Mouse (Mus musculus) embryonic facial prominence, embryonic 12.5 days (tissue): ENCODE measurements at regions not wholly inside any gene's neighbourhood (a gene's known extent, or its start where the extent isn't known, plus 50 kb on each side); places are given as distances from the start of the nearest gene placed in this dataset.
A peak's percentile ranks its signal among the peaks of the same experiment; 100 is the strongest.

ENCODE experiments used
- ATAC-seq: fragments of 200-750 bp; cut with Nextera tagmentation; 2 replicates; pipeline ENCODE4 v1.8.0; 2017; ENCODE audit not compliant: insufficient number of reproducible peaks, insufficient read depth, low FRiP score, low TSS enrichment
- H3K27ac ChIP-seq: fragments of 300-500 bp; sonication (generic); 2 replicates; pipeline ENCODE4 v1.5.1; 2016; ENCODE audit warnings: mild to moderate bottlenecking
- H3K27me3 ChIP-seq: fragments of 300-500 bp; sonication (generic); 2 replicates; pipeline ENCODE4 v1.6.1; 2016; ENCODE audit warnings: mild to moderate bottlenecking, moderate library complexity
- H3K36me3 ChIP-seq: fragments of 300-500 bp; sonication (generic); 2 replicates; pipeline ENCODE4 v1.6.1; 2016; ENCODE audit warnings: mild to moderate bottlenecking
- H3K4me1 ChIP-seq: fragments of 300-500 bp; sonication (generic); 2 replicates; pipeline ENCODE4 v1.6.1; 2016
- H3K4me2 ChIP-seq: fragments of 300-500 bp; sonication (generic); replicated peaks from 2 replicates; pipeline ENCODE4 v1.6.1; 2016; ENCODE audit warnings: mild to moderate bottlenecking, moderate library complexity
- H3K4me3 ChIP-seq: fragments of 300-500 bp; sonication (generic); 2 replicates; pipeline ENCODE4 v1.5.1; 2016; ENCODE audit warnings: mild to moderate bottlenecking
- H3K9ac ChIP-seq: fragments of 300-500 bp; sonication (generic); 2 replicates; pipeline ENCODE4 v1.6.1; 2016; ENCODE audit warnings: mild to moderate bottlenecking, moderate library complexity
- H3K9me3 ChIP-seq: fragments of 300-500 bp; sonication (generic); 2 replicates; pipeline ENCODE4 v1.6.1; 2016; ENCODE audit warnings: mild to moderate bottlenecking, moderate library complexity
- WGBS: fragments of 180-500 bp; shearing (Covaris S2); methylation state at CpG from one replicate; pipeline ENCODE4 v1.1.7; 2016; 5-methylcytosine and 5-hydroxymethylcytosine counted together

DNA sequence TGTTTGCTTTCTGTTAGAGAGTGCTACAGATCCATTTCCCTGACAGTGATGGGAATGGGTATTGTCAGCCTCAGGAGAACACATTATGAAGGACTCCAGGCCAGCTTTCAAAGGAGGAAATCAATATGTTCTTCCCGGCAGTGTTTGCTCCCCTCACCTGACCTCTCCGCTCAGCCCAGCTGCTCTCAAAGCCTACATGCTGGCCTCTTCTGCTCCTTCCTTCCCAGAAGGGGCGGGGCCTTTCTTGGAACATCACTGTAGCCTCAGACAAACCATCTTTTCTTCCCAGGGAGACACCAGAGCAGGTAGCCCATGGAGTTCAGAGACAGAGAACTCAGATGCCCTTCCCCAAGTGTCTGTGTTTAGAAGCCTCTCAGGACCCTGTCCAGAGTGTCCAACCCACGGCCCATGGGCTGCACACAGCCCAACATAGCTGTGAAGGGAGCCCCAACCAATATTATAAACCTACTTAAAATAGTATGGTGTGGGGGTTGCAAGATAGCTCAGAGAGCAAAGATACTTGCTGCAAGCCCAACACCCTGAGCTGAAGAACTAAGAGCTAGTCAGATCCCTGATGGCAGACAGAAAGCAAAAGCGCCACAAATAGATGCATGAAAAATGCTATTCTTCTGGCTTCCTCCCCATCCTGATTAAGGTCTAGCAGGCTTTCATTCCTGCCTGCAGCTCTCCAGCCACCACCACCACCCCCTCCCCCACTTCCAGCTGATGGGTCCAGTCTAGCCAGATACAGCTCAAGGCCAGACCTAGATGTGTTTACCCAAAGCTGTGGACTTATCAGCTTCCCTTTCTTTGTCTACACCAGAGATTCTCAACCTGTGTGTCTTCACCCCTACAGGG lies 141.8 kb upstream of the Hs6st1 start:
- no peaks in the 10 kb centered on the region for H3K27me3 ChIP-seq
- H3K36me3 ChIP-seq, result no peaks in the 10 kb centered on the region
- H3K27ac ChIP-seq, result 0 out of 2 replicates have a peak overlapping the region, but pooled peaks have one; percentile 24
- no peaks in the 10 kb centered on the region for H3K9me3 ChIP-seq
- 62% methylated on average over 5 of the region's 5 CpGs for WGBS
- no peak overlapping the region for H3K4me3 ChIP-seq
- no peak overlapping the region for H3K9ac ChIP-seq
- no peak for ATAC-seq
- H3K4me2 ChIP-seq, result no peak overlapping the region
- peaks cover 17% of the 10 kb centered on the region for H3K4me1 ChIP-seq

DNA sequence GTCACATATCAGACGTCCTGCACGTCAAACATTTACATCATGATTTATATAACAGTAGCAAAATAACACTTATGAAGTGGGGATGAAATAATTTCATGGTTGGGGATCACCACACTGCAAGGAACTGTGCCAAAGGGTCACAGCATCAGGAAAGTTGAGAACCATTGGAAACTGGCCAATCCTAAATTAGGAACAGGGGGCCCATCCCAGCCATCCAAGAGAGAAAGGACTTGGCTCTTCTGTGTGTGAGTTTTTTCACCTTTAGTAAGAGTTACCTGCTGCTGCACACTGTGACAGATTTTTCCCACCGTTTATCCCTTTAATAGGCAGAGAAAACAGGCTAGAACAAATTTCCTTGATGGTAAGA lies 141.2 kb upstream of the Hs6st1 start:
- 0 out of 2 replicates have a peak overlapping the region, but pooled peaks have one; percentile 24 for H3K27ac ChIP-seq
- H3K36me3 ChIP-seq, result no peaks in the 10 kb centered on the region
- no peaks in the 10 kb centered on the region for H3K9me3 ChIP-seq
- ATAC-seq, result no peak
- H3K4me2 ChIP-seq, result no peak overlapping the region
- 36% methylated on average over 3 of the region's 3 CpGs for WGBS
- H3K27me3 ChIP-seq, result no peaks in the 10 kb centered on the region
- peaks cover 17% of the 10 kb centered on the region for H3K4me1 ChIP-seq
- H3K9ac ChIP-seq, result no peak overlapping the region
- no peak overlapping the region for H3K4me3 ChIP-seq

DNA sequence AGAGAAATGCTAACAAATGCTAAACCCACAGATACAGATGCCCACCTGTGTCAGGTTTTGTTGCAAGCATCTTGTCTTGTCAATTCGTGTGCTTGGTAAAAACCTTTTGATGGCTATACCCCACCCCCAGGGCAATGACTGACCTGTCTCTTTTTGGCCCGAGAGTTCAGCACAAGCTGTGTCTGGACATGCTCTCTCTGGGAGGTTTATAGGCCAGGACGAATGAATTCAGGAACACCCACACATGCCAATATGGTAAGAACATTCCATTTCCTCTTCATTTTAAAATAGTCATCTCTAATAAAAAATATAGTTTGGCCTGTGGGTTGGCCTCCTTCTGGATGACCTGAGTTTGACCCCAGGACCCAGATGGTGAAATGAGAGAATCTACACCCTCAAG lies 137.8 kb upstream of the Hs6st1 start:
- H3K27me3 ChIP-seq, result no peaks in the 10 kb centered on the region
- ATAC-seq, result no peak

DNA sequence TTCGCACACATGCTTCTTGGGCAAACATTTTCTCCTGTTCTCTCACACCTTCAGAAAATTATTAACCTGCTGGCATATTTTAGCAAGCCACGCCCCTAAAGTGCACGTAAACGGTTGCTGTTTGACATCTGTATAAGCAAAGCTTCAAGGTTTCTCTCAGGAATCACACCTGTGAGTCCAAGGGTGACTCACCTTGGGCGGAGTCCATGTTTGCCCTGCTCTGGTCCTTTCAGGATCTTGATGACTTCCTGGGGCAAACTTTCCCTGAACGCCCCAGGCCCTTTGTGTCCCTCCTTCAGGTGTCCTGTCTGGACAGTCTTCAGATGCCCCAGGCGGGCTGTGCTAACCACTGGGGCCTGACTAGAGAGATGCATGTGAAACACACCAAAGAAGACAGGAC lies 137.1 kb upstream of the Hs6st1 start:
- 84% methylated on average over 7 of the region's 7 CpGs for WGBS
- no peak overlapping the region for H3K4me3 ChIP-seq
- no peak overlapping the region for H3K27ac ChIP-seq
- no peak overlapping the region for H3K4me2 ChIP-seq
- ATAC-seq, result no peak
- peaks cover 18% of the 10 kb centered on the region for H3K4me1 ChIP-seq
- no peak overlapping the region for H3K9ac ChIP-seq
- no peaks in the 10 kb centered on the region for H3K36me3 ChIP-seq
- no peaks in the 10 kb centered on the region for H3K27me3 ChIP-seq
- H3K9me3 ChIP-seq, result no peaks in the 10 kb centered on the region

More for the DNA sequence above, 137.8 kb upstream of the Hs6st1 start:
- Histone ChIP-seq H3K36me3 (no peaks in the 10 kb centered on the region), H3K4me2 (no peak overlapping the region), H3K27ac (no peak overlapping the region), H3K9me3 (no peaks in the 10 kb centered on the region), H3K4me3 (no peak overlapping the region), H3K4me1 (peaks cover 23% of the 10 kb centered on the region), H3K9ac (no peak overlapping the region)
- 41% methylated on average over 3 of the region's 3 CpGs for WGBS

DNA sequence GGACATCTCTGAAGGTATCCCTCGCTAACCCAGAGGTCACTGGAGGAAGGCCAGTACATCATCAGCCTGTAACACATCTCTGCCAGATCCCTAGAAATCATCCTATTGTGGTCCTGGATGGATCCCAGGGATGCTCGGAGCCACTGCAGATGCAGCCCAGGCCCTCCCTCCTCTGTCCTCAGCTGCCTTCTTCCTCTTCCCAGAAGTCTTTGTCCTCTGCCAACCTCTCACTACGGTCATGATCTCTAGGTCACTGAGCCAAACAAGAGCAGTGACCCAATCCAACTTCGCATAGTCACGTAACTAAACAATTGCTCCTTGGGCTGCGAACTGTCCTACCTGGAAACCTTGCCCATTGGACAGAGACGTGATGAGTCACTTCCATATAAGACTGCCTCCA lies 134.7 kb upstream of the Hs6st1 start:
- no peak overlapping the region for H3K27ac ChIP-seq
- H3K4me3 ChIP-seq, result no peak overlapping the region
- ATAC-seq, result no peak
- H3K4me1 ChIP-seq, result peaks cover 9% of the 10 kb centered on the region
- WGBS, result 87% methylated on average over 7 of the region's 7 CpGs
- no peak overlapping the region for H3K4me2 ChIP-seq
- H3K36me3 ChIP-seq, result no peaks in the 10 kb centered on the region
- H3K9ac ChIP-seq, result no peak overlapping the region
- H3K27me3 ChIP-seq, result no peaks in the 10 kb centered on the region
- no peaks in the 10 kb centered on the region for H3K9me3 ChIP-seq

DNA sequence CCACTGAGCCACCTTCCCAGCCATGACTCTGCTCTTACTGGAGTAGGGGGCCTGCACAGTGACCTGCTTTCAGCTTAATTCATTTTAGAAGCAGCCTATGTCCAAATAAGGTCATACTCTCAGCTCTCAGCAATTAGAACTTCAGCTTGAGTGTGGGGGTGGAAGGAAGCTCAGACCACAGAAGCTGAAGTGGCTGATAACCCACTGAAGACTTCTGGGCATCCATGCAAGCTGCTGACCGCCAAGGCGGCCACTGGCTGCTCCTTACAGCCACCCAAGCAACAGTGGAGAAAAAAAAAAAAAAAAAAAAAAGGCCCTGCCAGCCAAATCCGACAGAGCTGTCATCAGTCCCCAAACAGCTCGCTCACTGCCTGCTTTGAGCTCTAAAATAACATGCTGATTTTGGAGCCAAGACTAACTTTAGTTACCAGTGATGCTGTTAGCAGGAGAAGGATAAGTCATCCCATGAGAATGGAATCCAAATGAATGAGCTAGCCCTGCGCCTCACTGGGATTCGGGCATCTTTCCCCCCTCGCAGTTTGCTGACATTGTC lies 133.0 kb upstream of the Hs6st1 start:
- Histone ChIP-seq H3K9ac (no peak overlapping the region), H3K9me3 (no peaks in the 10 kb centered on the region), H3K36me3 (no peaks in the 10 kb centered on the region), H3K4me3 (no peak overlapping the region), H3K4me2 (no peak overlapping the region), H3K27ac (no peak overlapping the region), H3K27me3 (no peaks in the 10 kb centered on the region), H3K4me1 (peaks cover 9% of the 10 kb centered on the region)
- no peak for ATAC-seq
- 57% methylated on average over 7 of the region's 7 CpGs for WGBS

DNA sequence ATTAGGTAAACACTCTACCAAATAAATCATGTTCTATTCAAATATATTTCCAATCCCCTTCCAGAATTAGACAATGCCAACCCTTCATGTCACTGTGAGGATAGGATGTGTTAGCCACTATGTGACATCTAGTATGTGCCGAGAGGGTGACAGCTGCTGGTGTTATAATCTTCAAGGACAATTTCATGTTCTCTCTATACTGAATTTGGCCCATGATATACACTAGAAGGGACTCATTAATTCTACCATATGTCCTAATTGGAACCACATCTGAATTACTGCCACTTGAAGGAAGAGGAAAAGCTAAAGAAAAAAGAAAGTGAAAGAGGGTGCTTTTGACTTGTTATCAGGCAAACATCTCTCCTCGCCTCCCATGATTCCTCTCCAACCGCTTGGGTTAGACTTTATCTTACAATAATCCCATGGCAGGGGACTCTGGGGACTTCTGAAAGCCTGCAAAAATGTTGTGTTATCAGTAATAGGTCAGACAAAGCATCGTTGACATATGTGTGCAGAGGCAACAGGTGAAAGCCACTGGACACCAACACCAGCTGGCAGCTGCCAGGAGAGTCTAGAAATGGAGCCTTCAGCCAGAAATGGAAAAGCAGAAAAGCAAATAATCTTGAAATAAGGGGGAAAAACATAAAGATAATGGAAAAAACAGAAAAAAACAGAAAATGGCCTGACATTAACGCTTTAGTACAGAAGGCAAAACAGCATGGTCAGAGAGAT lies 131.7 kb upstream of the Hs6st1 start:
- Histone ChIP-seq H3K27ac (no peak overlapping the region), H3K36me3 (no peaks in the 10 kb centered on the region), H3K4me3 (no peak overlapping the region), H3K27me3 (no peaks in the 10 kb centered on the region), H3K4me1 (peaks cover 6% of the 10 kb centered on the region), H3K9ac (no peak overlapping the region), H3K9me3 (no peaks in the 10 kb centered on the region), H3K4me2 (no peak overlapping the region)
- no peak for ATAC-seq
- WGBS, result 74% methylated on average over 5 of the region's 5 CpGs

DNA sequence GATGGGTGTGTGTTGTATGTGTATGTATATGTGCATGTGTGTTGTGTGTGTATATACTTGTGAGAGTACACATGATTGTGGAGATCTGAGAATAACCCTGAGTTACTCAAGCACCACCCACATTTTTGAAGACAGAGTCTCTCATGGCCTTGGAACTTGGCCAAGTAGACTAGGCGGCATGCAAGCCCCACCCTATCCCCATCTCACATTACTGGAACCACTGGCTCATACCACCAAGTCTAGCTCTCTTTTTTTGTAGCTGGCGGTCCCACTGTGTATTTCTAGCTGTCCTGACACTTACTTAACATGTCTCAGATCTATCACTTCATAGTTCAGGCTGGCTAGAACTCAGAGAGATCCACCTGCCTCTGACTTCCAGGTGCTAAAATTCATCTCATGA lies 128.0 kb upstream of the Hs6st1 start:
- no peak for ATAC-seq
- Histone ChIP-seq H3K9me3 (no peaks in the 10 kb centered on the region), H3K27ac (no peak overlapping the region), H3K4me2 (no peak overlapping the region), H3K36me3 (no peaks in the 10 kb centered on the region), H3K27me3 (no peaks in the 10 kb centered on the region), H3K9ac (no peak overlapping the region), H3K4me3 (no peak overlapping the region), H3K4me1 (peaks cover under 1% of the 10 kb centered on the region; the same call in 1 of the 2 replicates)
- 48% methylated on average over 2 of the region's 2 CpGs for WGBS

DNA sequence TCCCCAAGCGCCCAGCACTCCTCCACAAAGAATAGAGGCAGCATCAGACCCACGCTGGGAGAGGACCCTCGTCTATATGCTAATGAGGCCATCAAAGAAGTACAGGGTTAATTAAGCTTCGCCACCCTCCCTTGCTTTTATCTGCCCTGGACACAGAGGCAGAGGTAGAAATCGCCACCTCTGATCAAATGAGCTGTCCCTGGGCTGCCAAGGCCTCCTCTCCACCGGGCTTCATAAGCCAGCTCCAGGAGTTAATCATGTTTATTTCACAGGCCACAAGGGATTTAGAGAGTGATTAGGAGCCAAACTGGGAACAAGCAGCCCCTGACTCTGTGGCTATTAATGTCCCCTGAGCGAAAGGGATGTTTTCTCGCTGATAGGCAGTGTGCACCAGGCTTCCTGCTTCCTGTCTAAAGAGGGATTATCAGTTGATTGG lies 126.5 kb upstream of the Hs6st1 start:
- WGBS, result 28% methylated on average over 8 of the region's 8 CpGs
- Histone ChIP-seq H3K36me3 (no peaks in the 10 kb centered on the region), H3K4me3 (no peak overlapping the region), H3K27ac (no peak overlapping the region), H3K4me1 (no peaks in the 10 kb centered on the region), H3K4me2 (no peak overlapping the region), H3K9me3 (no peaks in the 10 kb centered on the region), H3K27me3 (no peaks in the 10 kb centered on the region), H3K9ac (no peak overlapping the region)
- ATAC-seq, result no peak

DNA sequence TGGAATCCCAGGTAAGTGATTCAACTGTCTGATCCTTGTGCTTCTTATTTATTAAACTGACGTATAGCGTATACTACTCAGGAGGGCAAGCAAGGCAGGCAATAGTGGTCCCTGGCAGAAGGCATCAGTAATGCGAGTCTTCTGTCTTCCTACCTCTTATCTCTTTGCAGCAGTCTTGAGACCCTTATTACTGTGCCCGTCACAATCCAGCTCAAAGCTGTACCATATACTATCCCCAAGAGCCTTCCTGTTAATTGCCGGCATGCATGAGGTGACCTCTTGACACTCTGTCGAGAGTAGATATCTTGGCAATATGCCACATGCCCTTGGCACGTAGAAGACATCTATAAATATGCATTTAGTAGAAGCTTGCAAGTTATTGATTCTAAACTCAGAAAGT lies 126.0 kb upstream of the Hs6st1 start:
- WGBS, result 74% methylated on average over 7 of the region's 7 CpGs
- Histone ChIP-seq H3K36me3 (no peaks in the 10 kb centered on the region), H3K4me3 (no peak overlapping the region), H3K4me1 (no peaks in the 10 kb centered on the region), H3K4me2 (no peak overlapping the region), H3K9me3 (no peaks in the 10 kb centered on the region), H3K9ac (no peak overlapping the region), H3K27me3 (no peaks in the 10 kb centered on the region), H3K27ac (no peak overlapping the region)
- no peak for ATAC-seq

DNA sequence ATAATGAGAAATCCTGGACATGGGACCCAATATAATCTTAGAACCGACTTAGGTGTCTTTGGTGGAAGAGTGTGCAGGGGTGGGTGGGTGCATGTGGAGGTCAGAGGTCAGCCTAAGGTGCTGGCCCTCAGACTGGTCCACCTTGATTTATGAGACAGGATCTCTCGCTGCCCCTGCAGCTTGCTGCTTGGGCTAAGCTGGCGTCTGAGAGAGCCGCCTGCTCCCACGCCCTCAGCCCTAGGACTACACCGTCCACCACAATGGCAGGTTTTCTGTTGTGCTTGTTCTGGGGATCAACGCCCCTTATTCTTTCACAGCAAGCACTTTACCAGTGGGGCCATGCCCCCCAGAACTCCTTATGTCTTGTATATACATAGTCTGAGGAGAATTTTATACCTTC lies 124.4 kb upstream of the Hs6st1 start:
- H3K4me2 ChIP-seq, result no peak overlapping the region
- H3K27me3 ChIP-seq, result no peaks in the 10 kb centered on the region
- H3K27ac ChIP-seq, result no peak overlapping the region
- H3K36me3 ChIP-seq, result no peaks in the 10 kb centered on the region
- no peaks in the 10 kb centered on the region for H3K9me3 ChIP-seq
- no peak overlapping the region for H3K4me3 ChIP-seq
- no peaks in the 10 kb centered on the region for H3K4me1 ChIP-seq
- H3K9ac ChIP-seq, result no peak overlapping the region
- WGBS, result 57% methylated on average over 7 of the region's 7 CpGs
- ATAC-seq, result no peak

DNA sequence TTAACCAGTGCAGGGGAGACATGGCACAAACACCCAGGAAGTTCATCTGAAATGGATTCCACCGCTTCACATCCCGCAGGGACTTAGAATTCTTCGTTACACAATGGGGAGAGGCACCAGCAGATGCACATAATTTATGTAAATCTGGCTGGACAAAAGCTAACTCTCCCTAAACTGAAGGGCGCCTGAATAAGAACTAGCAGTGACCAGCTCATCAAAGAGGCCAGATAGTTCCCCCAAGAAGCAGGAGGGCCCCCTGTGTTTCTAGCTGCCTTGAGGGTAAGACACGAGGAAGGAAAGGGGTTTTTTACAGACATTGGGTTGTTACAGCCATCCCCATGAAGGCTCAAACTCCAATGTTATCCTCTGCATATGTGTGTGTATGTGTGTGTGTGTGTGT lies 123.8 kb upstream of the Hs6st1 start:
- Histone ChIP-seq H3K9me3 (no peaks in the 10 kb centered on the region), H3K4me1 (no peaks in the 10 kb centered on the region), H3K4me2 (no peak overlapping the region), H3K9ac (no peak overlapping the region), H3K4me3 (no peak overlapping the region), H3K27me3 (no peaks in the 10 kb centered on the region), H3K36me3 (no peaks in the 10 kb centered on the region), H3K27ac (no peak overlapping the region)
- no peak for ATAC-seq
- WGBS, result 51% methylated on average over 5 of the region's 5 CpGs
